Mouse (Mus musculus): ENCODE results near the gene Ran. TPM values are rescaled to one million over a fixed set of nuclear protein-coding genes. Genes with fewer than 3 reads are reported as not detected.

Ran gene
- total RNA-seq (2023), result 100 to 1,000 TPM; 110 to 137 TPM

GRCm38 (mm10) chr5:129019497-129020299 is at the start of gene Ran:
TSS of gene Ran (plus strand) at chr5:129020069.

GRCm38 (mm10) chr5:129008412-129008826 is 11.4 kb upstream of the Ran start, which contains the start of gene Stx2:
TSS of gene Stx2 (minus strand) at chr5:129008574.

Other genes starting within 250 kb of the Ran start
- gene Rimbp2, start 66.6 kb upstream of the Ran start, total RNA-seq (2023), result not detected
- 10 to 100 TPM; 46.4 to 46.5 TPM for gene Stx2, start 11.5 kb upstream of the Ran start, total RNA-seq (2023)
- gene Adgrd1, start 76.7 kb downstream of the Ran start, total RNA-seq (2023), result under 1 TPM; 0.50 to 0.51 TPM

Data from neutrophil, adult 83 days (primary cell).